In genomic region chr4:136170401-136170800, GRCm38 (mm10) we compare ENCODE assay signal across 19 mouse cellular contexts.
"Had no signal": no experiment of that assay in that cellular context is flagged by ENCODE, and none has a peak within 500 bp of the region (broad histone marks: within the 10 kb centered on the region; RNA-seq: fewer than 3 reads in every experiment).

No protein-coding gene starts in this region.

- DNase-seq: kidney, adult 11 months; kidney, postnatal 10 days; kidney, postnatal 4 days; left cerebral cortex, postnatal 4 days; lung, adult 2 months; lung, postnatal 14 days; lung, postnatal 4 days; midbrain, embryonic 14.5 days; retina, postnatal 1 day; right cerebral cortex, postnatal 25 days; spleen, adult 18-20 months; thymus, postnatal 25 days had no signal

- ATAC-seq: hindbrain, postnatal 0 days; inflammation-experienced regulatory T-cells, adult 6 months had no signal

- H3K9me3 ChIP-seq: limb, embryonic 13.5 days; neural tube, embryonic 12.5 days; neural tube, embryonic 15.5 days; stomach, embryonic 15.5 days had no signal

- H3K4me3 ChIP-seq: limb, embryonic 13.5 days; neural tube, embryonic 12.5 days; neural tube, embryonic 15.5 days; stomach, embryonic 15.5 days had no signal

- H3K4me2 ChIP-seq: limb, embryonic 13.5 days; midbrain, embryonic 11.5 days; neural tube, embryonic 12.5 days; neural tube, embryonic 15.5 days; stomach, embryonic 15.5 days had no signal

- H3K27ac ChIP-seq: hindbrain, postnatal 0 days; limb, embryonic 13.5 days; neural tube, embryonic 12.5 days; neural tube, embryonic 15.5 days; stomach, embryonic 15.5 days had no signal

- H3K9ac ChIP-seq: limb, embryonic 13.5 days; neural tube, embryonic 12.5 days; neural tube, embryonic 15.5 days; stomach, embryonic 15.5 days had no signal

- H3K36me3 ChIP-seq: limb, embryonic 13.5 days; neural tube, embryonic 12.5 days; neural tube, embryonic 15.5 days; stomach, embryonic 15.5 days had no signal

- H3K27me3 ChIP-seq: limb, embryonic 13.5 days; neural tube, embryonic 12.5 days; stomach, embryonic 15.5 days had no signal
